ENCODE assay signal across 8 mouse cellular contexts in genomic region chr14:31323849-31324792, GRCm38 (mm10). TPM values are rescaled to one million over a fixed set of nuclear protein-coding genes. Genes with fewer than 3 reads are reported as not detected.
DNase-seq lines count a peak whose midpoint lies in the region; ATAC-seq and TF ChIP-seq lines count a peak whose summit lies in the region.

TSS of gene Dnah1 (minus strand) at chr14:31323896.

- DNase-seq in left cerebral cortex, adult 2 months (ENCODE audit: extremely low spot score in 1 of 2, low spot score in 2 of 2): peak; percentile 13 to 19
- DNase-seq in left cerebral cortex, adult 11 months (ENCODE audit: low spot score): no peak
- peak; percentile 44 for DNase-seq in embryo, embryonic 9.5 days (ENCODE audit: extremely low spot score)
- DNase-seq in heart, embryonic 10.5 days (ENCODE audit: low spot score): peak; percentile 83
- peak; percentile 11 to 50 for DNase-seq in kidney, adult 8-10 months
- peak; percentile 57 to 62 for DNase-seq in thymus, postnatal 36 days

- peak within 1 kb of the TSS; percentile 48 for H3K9ac ChIP-seq in lung, embryonic 16.5 days (ENCODE audit: low read length)
- no peak within 1 kb of the TSS for H3K9ac ChIP-seq in neural tube, embryonic 15.5 days (replicated peaks)

- peak within 1 kb of the TSS; percentile 23; the same call in 1 of the 2 replicates for H3K4me3 ChIP-seq in left cerebral cortex, adult 2 months
- H3K4me3 ChIP-seq in heart, embryonic 10.5 days: peak within 1 kb of the TSS; percentile 59
- peak within 1 kb of the TSS; percentile 47 for H3K4me3 ChIP-seq in lung, embryonic 16.5 days (ENCODE audit: low read length)
- H3K4me3 ChIP-seq in neural tube, embryonic 15.5 days (replicated peaks): peak within 1 kb of the TSS; percentile 30

- peaks cover 11% of the 10 kb centered on the region for H3K4me1 ChIP-seq in heart, embryonic 10.5 days
- peaks cover 6% of the 10 kb centered on the region; the same call in 1 of the 2 replicates for H3K4me1 ChIP-seq in lung, embryonic 16.5 days (replicated peaks; ENCODE audit: control insufficient read depth, insufficient read depth, low read length)
- peaks cover 9% of the 10 kb centered on the region for H3K4me1 ChIP-seq in neural tube, embryonic 15.5 days

- peaks cover 19% of the 10 kb centered on the region for H3K27me3 ChIP-seq in heart, embryonic 10.5 days (ENCODE audit: insufficient read depth, poor library complexity, severe bottlenecking)
- no peaks in the 10 kb centered on the region for H3K27me3 ChIP-seq in lung, embryonic 16.5 days (ENCODE audit: control insufficient read depth, insufficient read depth, low read depth, low read length)
- no peaks in the 10 kb centered on the region for H3K27me3 ChIP-seq in neural tube, embryonic 15.5 days (replicated peaks)

- no peak; the same call in 1 of the 2 replicates for TF ChIP-seq CTCF in left cerebral cortex, adult 2 months (IDR thresholded peaks at IDR 0.05)

- peak within 1 kb of the TSS; percentile 61 for H3K4me2 ChIP-seq in lung, embryonic 16.5 days (ENCODE audit: low read depth, low read length)
- peak within 1 kb of the TSS; percentile 57 for H3K4me2 ChIP-seq in neural tube, embryonic 15.5 days

- H3K27ac ChIP-seq in left cerebral cortex, adult 2 months: no peak within 1 kb of the TSS
- peak within 1 kb of the TSS; percentile 71 for H3K27ac ChIP-seq in heart, embryonic 10.5 days
- no peak within 1 kb of the TSS for H3K27ac ChIP-seq in lung, embryonic 16.5 days (ENCODE audit: low read length)
- H3K27ac ChIP-seq in neural tube, embryonic 15.5 days (replicated peaks): no peak within 1 kb of the TSS

- peak; percentile 83 for ATAC-seq in lung, embryonic 16.5 days (ENCODE audit: low read depth)
- ATAC-seq in neural tube, embryonic 15.5 days (ENCODE audit: low FRiP score): no peak; the same call in 1 of the 2 replicates

- H3K9me3 ChIP-seq in heart, embryonic 10.5 days: no peaks in the 10 kb centered on the region
- no peaks in the 10 kb centered on the region for H3K9me3 ChIP-seq in lung, embryonic 16.5 days (ENCODE audit: control insufficient read depth, low read length)
- no peaks in the 10 kb centered on the region for H3K9me3 ChIP-seq in neural tube, embryonic 15.5 days (replicated peaks)

- 29% methylated on average over 28 of the region's 28 CpGs for WGBS in heart, embryonic 10.5 days
- WGBS in lung, embryonic 16.5 days: 27% methylated on average over 28 of the region's 28 CpGs
- WGBS in neural tube, embryonic 15.5 days: 34% methylated on average over 28 of the region's 28 CpGs

- intact Hi-C loops in left cerebral cortex, adult 2 months (cut with DNase I): loop anchor here (2.0 kb wide), 1 partner anchor 51 kb away; no protein-coding TSS in a partner anchor

- no peaks in the 10 kb centered on the region for H3K36me3 ChIP-seq in heart, embryonic 10.5 days
- H3K36me3 ChIP-seq in lung, embryonic 16.5 days (ENCODE audit: control insufficient read depth, insufficient read depth, low read length): no peaks in the 10 kb centered on the region
- H3K36me3 ChIP-seq in neural tube, embryonic 15.5 days: no peaks in the 10 kb centered on the region

RNA-seq across cellular contexts. Expression of gene Dnah1, which starts in this region (rescaled TPM):
- total RNA-seq in left cerebral cortex, adult 2 months (2021): 1 to 10 TPM; 4.6 to 5.8 TPM
- 1.6 and 2.8 TPM in 2 replicates for polyA plus RNA-seq in heart, embryonic 10.5 days (2016; fragmentation: Nextera tagmentation; extraction: Ambion mirVana)
- 2.5 and 2.7 TPM in 2 replicates for polyA plus RNA-seq in lung, embryonic 16.5 days (2015; fragmentation: Nextera tagmentation; extraction: Ambion mirVana)
- 3.0 and 3.3 TPM in 2 replicates for polyA plus RNA-seq in neural tube, embryonic 15.5 days (2015; fragmentation: Nextera tagmentation; extraction: Ambion mirVana)
